Mouse (Mus musculus) MEL-GATA-1-ER (cell line): ENCODE measurements around the gene Ciapin1.

ENCODE experiments used
- DNase-seq: peaks from one replicate; pipeline ENCODE4 v3.0.0-alpha.2; 2012; ENCODE audit warnings: low read depth; ENCODE audit errors: extremely low read depth

Gene Ciapin1

DNA sequence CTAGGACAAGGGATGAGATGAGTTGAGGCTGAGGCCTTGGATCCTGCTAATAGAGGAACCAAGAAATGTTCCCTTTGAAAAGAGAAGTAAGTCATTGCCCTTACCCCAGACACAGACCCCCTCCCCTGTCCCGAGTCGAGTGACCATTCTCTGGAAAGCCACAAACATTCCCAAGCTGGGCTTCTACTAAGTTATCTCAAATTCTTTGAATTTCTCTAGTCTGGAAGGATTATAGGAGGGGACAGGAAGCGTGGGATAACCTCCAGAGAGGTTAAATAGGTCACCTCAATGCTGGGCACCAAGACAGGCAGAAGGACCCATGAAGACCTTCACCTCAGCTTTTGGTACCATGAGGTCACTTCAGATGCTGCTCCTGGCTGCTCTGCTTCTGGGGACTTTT, 28.0 kb downstream of the Ciapin1 start, which contains the start of gene Ccl17:
Gene Ccl17, plus strand, starts transcription at position 301 of the 400 bp plus-strand sequence.
- no peak for DNase-seq

- DNase-seq, result no peak
Measured at GRCm38 (mm10) chr8:94808372-94808771, 29.8 kb downstream of the Ciapin1 start.

DNA sequence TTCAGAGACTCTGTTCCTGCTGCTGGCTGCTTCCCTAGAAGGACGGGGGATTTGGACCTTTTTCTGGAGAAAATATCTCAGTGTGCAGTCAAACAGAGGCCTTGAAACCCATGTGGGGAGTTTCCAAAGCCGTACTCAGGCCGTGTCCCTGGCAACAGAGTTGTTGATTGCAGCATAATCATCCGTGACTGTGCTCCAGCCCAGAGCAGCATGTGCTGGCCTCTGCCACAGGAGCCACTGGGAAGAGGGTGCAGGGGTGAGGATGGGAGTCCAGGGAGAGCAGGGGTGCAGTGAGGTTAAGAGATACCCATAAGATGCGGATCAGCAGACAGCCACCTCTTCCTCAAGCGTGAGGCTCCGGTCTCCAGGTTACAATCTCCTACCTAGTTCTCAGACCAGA, 30.7 kb downstream of the Ciapin1 start:
- DNase-seq, result no peak

GRCm38 (mm10) chr8:94805811-94806210, 32.3 kb downstream of the Ciapin1 start:
- DNase-seq, result no peak

DNA sequence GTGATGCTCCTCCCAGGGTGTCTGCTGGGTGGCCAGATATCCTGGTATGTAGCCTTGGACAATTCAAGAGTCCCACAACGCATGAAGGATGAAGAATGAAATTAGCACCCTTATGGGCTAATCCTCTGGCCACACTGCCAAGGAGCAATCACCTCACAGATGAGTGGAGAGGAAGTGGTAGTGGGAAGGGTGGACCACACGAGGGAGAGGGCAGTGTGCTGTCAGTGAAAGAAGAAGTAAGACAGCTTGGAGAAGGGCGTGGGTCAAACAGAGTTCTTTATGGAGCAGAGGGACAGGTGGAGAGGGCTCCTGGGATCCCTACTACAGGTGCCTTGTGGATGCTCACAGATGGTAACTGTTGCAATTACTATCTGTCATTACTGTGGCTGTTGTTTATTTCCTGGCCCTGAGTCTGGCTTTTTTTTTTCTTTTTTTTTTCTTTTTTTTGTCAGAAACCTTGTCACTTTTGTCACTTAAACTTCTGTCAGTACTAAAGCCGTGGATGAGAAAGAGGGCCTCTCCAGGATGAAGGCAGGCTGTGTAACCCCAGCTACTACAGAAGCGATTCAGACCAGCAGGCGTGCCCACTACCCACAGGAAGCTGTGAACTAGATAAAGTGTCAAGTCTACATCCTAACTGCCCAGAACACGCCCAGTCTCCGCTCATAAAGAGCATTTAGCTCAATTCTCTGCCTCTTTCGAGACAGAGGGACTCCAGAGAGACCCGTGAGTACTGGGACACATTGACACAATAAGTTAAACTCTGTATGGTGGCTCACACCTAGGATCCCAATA, 33.4 kb downstream of the Ciapin1 start:
- peak; percentile 39 for DNase-seq

- DNase-seq, result no peak
Measured at GRCm38 (mm10) chr8:94803551-94803950, 34.6 kb downstream of the Ciapin1 start.

- no peak for DNase-seq
Measured at GRCm38 (mm10) chr8:94802375-94802774, 35.8 kb downstream of the Ciapin1 start.

DNA sequence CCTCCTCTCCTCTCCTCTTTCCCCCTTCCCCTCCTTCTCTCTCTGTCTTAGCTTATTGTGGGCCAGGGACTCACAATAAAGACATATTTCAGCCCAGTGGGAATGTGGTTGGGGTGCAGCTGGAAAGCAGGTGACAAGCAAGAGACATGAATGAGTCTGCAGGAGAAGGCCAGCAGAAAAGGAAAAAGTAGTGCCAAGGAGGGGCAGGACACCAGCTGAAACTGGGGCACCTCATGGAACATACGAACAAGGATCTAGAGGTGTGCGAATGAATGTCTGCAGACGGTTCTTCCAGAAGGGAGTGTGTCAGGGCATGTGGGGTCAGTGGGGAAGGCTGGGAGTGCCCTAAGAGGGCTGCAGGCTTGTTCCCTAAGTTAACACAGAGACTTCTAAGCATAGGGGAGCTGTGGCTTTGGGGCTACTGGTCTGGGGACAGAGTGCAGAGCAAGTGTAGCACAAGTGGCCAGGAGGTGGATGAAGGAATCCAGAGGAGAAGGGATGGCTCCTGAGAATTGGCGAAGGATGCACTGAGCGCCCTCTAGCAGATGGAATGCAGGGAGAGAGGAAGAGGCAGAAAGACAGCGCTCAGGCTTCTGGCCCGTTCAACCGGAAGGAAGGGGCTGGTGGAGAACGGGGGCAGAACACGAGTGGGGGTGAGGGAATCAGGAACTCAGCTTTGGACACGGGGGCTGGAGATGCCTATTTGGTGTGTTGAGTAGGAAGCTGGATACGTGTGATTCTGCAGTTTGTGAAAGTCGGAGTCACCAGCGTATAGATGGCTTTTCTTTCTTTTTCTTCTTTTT, 36.7 kb downstream of the Ciapin1 start:
- no peak for DNase-seq

GRCm38 (mm10) chr8:94800278-94800968, 37.7 kb downstream of the Ciapin1 start:
- peak; percentile 50 for DNase-seq

- DNase-seq, result no peak
Measured at GRCm38 (mm10) chr8:94794782-94795181, 43.4 kb downstream of the Ciapin1 start.

- no peak for DNase-seq
Measured at GRCm38 (mm10) chr8:94794368-94794767, 43.8 kb downstream of the Ciapin1 start.

GRCm38 (mm10) chr8:94789256-94789955, 48.8 kb downstream of the Ciapin1 start:
- no peak for DNase-seq

- peak; percentile 39 for DNase-seq
Measured at GRCm38 (mm10) chr8:94787524-94788501, 50.3 kb downstream of the Ciapin1 start.

GRCm38 (mm10) chr8:94785995-94786595, 52.1 kb downstream of the Ciapin1 start:
- DNase-seq, result no peak

DNA sequence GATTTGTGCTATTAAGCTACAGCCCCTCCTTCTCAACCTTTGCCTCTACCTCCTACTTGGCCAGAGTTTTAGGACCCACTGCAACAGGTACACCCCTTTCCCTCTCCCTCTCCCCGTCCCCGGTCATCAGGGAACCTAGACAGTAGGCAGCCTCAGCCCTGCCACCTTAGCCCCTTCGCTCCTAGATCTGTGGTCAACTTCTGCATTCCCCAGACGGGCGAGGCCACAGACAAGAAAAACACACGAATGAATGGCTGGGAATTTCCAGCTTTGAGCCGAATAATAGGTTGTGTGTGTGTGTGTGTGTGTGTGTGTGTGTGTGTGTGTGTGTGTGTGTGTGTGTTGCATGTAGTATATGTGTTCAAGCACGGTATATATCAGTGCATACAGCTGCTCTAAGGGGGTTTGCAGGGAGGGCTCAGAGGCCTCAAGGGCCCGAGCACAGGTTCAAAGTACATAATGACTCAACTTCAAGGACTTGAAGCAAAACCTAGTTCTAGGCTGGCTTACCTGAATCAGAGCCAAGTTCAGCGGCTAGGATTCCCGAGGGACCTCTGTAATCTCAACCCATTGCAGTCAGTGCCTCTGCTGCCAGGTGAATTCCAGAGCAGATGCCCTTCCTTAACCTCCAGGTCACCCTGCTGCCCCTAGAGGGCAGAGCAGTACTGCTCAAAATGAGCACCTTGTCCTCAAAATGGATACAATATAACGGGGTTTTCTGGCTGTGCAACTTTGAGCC, 52.7 kb downstream of the Ciapin1 start:
- no peak for DNase-seq

DNA sequence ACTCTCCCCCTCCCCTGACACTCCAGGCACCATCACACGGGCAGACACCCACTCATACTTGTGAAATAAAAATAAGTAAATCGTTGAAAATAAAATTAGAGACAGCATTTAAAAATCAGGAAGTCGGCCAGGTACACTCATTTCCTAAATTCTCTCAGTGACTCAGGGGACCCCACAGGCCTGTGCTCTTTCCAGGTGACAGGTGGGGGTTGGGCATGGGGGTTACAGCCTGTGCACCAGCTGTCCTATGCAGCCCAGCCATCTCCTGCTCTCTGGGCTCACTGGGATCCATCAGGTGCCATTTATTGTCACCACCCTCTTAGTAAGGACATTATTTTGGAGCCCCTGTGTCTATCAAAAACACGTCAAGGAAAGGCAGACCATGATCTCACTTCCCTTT, 54.3 kb downstream of the Ciapin1 start:
- DNase-seq, result no peak

DNA sequence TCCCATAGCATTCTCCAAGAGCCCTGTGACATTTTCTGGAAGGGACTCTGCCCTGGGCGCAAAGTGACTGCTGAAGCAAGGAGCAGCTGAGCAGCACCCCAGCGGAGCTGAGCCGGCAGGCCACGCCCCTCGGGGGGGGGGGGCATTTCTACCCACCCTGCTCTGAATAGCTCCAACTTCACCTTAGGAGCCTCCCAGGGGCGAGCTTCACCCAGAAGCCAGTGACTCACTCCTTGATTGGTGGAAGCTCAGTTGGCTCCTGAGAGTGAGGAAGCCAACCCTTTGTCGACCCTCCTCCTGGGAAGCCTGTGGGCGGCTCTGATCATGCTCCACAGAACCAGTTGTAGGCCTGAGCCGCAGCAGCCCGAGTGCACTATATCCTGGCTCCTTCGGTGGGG, 56.3 kb downstream of the Ciapin1 start:
- no peak for DNase-seq

- no peak for DNase-seq
Measured at GRCm38 (mm10) chr8:94781155-94781837, 56.9 kb downstream of the Ciapin1 start.
